Mouse (Mus musculus) kidney, adult 9 months (tissue): ENCODE data around the gene Mrs2.
"Not testable (repeated sequence)": the region's sequence is repeated elsewhere in the genome, so short reads cannot be mapped to it uniquely, and the experiment has no call there.

ENCODE experiments used
- DNase-seq: peaks from one replicate; pipeline ENCODE4 v3.0.0; 2022

Mrs2 gene

DNA sequence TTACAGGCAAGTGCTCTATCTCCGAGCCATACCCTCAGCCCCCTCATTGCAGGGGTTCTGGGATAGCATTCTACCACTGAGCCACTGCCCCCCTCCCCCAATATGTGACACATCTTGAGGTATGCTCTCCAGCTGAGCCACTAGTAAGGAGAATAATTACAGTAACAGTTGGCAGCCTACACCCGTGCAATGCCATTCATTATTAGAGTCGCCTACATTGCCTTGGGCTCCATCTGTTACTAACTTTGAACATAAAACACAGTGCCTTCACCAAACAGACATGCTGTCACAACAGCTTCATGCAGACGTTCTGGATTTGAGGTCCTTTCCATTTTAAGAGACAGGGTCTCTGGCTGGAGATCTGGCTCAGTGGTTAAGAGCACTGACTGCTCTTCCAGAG is 43.8 kb downstream of the Mrs2 start:
- no peak for DNase-seq

GRCm38 (mm10) chr13:24971776-24972175 is 48.4 kb downstream of the Mrs2 start:
- DNase-seq, result not testable (repeated sequence)

DNA sequence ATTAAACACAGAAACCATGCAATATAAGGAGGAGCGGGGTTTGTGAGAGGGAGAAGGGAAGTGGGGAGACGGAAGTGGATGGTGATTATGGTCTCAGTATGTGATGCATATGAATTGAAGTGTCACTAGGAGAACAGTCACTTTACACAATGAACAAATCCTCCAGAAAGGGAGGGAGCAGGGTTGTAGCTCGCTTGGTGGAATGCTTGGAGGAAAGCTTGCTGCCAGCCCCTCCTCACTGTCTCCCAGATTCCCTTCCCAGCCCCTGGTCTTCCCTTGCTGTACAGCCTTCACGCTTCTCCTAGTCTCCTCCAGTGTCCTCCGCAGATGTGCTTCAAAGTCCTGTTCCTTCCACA is 54.4 kb downstream of the Mrs2 start:
- DNase-seq, result no peak

- no peak for DNase-seq
These were observed 54.9 kb downstream of the Mrs2 start for GRCm38 (mm10) chr13:24965130-24965845.

GRCm38 (mm10) chr13:24962119-24962518 is 58.1 kb downstream of the Mrs2 start:
- DNase-seq, result no peak

DNA sequence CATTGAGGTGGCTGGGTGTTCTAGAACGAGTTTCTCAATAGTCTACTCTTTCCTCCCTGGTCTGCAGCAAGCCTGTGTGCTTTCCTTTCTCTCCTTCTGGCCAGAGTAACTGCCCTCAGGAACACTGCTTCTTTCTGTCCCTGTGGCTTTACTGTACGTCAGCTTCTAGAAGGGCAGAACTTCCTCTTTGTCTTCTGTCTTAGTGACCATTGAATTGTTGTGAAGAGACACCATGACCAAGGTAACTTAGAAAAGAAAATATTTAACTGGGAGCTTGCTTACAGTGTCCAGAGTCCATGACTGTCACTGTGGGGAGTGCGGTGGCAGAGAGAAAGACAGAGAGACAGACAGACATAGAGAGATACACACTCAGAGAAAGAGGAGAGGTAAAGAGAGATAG is 60.1 kb downstream of the Mrs2 start:
- DNase-seq, result peak; percentile 60

- DNase-seq, result no peak
These were observed 61.5 kb downstream of the Mrs2 start for GRCm38 (mm10) chr13:24958671-24959070.

DNA sequence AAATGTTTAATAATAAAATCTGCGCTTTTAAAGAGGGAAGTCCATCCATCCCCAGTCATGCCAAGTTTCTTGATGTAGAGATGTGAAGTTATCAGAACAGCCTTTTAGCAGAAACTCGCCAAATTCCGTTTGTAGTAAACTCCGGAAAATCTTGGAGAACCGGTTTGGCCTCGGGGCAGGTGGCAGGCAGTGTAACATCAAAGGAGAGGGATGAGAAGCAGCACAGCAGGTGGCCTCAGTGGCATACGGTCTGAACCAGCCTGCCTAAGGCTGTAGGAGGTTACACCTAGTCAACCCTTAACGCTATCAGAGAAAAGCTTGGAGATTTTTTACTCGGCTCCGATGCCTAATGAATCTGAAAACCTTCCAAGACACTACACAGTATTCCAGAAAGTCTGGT is 64.7 kb downstream of the Mrs2 start:
- no peak for DNase-seq

- no peak for DNase-seq
These were observed 65.1 kb downstream of the Mrs2 start for GRCm38 (mm10) chr13:24955091-24955490.

DNA sequence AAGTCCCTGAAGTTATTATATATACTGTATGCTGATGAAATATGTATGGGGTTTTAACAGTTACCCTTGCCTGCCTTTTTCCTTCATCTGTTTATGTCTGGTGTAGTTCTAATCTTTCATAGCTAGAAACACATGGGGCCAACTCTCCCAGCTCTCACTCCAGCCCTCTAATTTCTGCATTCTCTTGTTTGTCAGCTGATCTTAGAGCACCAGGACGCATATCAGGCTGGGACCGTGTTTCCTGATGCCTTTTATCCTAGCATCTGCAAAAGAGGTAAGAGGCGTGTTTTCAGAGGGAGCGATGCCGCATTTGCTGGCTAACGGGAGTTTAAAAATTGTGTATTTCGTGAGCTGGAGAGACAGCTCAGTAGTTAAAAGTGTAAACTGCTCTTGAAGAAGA is 67.5 kb downstream of the Mrs2 start:
- DNase-seq, result no peak

DNA sequence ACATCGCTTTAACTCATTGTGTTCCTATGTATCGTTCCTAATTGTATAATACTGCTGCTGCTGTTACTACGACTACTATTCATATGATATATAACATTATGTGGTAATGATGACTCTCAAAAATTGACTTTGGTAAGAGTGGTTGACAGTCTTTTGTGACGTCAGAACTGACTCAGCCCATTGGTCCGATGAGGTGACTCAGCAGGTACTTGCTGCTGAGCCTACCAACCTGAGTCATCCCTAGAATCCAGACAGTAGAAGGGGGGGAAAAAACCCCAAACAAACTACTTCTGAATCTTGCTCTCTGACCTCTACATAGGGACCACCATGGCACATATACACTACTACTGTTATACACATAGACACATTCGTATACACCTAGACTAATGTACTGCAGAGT is 71.3 kb downstream of the Mrs2 start:
- no peak for DNase-seq

- no peak for DNase-seq
These were observed 73.0 kb downstream of the Mrs2 start for GRCm38 (mm10) chr13:24947158-24947557.

DNA sequence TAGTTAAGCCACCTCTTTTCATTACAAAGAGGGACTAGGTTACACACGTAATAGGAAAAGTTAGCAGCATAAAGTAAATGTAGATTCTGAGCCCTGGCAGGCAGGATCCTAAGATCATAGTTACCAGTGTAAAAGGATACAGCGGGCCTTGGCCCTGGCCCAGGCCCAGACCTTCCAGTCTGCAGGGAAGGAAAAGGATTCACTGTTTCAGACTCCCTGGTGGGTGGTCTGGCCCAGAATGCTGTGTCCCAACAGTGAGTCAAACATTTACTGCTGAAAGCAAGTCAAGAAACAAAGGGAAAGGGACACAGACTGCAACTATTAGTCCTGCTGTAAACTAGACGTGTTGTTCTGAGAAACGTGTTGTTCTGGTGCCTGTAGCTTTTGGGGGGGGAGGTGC is 74.6 kb downstream of the Mrs2 start:
- no peak for DNase-seq

GRCm38 (mm10) chr13:24943303-24943702 is 76.9 kb downstream of the Mrs2 start:
- no peak for DNase-seq

DNA sequence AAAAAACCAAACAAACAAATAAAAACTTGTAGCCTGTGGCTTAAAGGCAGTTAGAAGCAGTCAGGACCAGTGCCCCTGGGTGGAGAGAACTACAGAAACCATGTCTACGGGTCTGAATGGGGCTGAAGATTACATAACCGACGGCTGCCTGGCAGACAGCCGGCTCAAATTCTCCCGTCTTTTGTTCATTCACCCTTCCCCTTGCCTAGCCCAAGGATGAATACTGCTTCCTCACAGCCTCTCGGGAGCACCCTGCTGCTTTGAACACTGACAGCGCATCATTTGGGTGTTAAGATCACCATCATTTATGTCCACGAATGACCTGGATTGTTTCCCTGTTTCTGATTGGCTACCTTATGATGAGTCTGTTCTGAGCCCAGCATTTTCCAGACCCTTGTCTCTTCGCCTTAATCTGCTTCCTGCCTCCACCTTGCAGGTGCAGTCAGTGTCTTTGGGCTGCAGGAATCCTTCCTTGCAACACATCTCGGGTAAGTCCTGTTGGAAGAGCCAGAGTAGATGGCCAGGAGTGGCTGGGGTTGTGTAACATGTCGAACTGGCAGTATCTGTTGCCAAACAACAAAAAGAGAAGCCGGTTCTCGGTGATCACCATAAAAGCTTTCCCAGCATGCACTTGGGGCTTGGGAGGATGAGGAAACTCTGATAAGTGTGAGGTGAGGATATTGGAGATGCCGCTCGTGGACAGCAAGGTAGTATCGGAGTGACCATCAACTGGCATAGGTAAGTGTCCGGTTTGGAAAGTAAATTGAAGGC is 77.5 kb downstream of the Mrs2 start, which contains the start of gene Gpld1:
Gpld1 (plus strand) TSS at position 641 of the 771 bp plus-strand sequence.
- no peak for DNase-seq

DNA sequence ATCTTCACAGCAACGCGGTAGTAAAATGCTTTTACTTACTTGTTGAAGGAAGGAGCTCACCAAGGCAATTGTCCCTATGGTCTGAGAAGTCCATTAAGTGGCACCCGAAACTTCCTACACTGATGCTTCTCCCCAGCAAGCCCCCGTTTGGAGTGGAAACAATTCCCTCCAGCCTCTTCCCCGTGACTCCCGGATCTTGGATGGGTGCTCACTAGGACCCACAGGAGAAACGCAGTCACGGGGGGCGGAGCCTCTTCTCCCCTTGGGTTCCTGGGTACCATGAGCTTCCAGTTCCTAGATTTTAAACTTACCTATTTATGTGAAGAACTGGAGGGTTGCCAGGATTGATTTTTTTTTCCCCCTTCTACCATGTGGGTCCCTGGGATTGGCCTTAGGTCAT is 80.7 kb downstream of the Mrs2 start:
- no peak for DNase-seq

DNA sequence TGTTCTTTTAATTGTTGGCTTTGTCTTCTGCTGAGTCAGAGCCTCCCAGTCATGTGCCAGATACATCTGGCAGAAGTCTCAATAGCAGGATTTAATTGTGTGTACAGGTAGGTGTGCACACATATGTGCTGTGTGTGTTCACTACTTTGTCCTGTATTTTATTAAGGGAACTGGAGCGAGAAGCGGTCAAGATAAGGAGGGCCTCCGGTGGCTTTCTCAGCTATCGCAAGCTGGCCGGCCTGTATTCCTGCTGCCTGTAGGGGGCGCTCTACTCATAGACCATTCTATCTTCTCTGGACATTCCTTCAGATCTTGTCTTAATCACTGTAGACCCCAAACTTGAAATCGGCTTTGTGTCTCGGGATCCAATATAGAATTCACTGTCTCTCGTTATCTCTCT is 81.5 kb downstream of the Mrs2 start:
- DNase-seq, result peak; percentile 88

DNA sequence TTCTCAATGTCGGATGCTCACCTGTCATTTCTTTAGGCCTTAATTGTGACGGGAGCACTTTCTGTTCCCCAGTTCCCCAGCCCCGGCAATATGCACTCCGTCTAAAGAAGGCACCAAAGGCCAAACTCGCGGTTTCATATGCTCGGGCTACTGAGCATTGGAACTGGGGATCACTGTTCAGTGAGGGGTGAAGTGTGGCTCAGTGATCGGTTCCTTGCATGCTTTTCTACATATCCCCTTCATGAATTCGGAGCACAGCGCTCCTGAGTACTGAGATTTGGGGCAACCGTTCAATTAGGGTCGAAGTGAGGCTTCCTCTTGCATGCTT is 82.4 kb downstream of the Mrs2 start:
- no peak for DNase-seq
